Mouse (Mus musculus): ENCODE data around the gene Sipa1l1. TPM values are rescaled to one million over a fixed set of nuclear protein-coding genes. Genes with fewer than 3 reads are reported as not detected.
"Not testable (repeated sequence)": the region's sequence is repeated elsewhere in the genome, so short reads cannot be mapped to it uniquely, and the experiment has no call there.

Gene Sipa1l1
- total RNA-seq, 1 experiment = 31.8 TPM

- Histone ChIP-seq H3K9ac (ENCODE audit: insufficient read depth, low read depth, low read length, poor library complexity, severe bottlenecking) (no peak overlapping the region), H3K36me3 (ENCODE audit: control insufficient read depth, insufficient read depth, low read length, poor library complexity, severe bottlenecking) (no peaks in the 10 kb centered on the region), H3K4me1 (ENCODE audit: control insufficient read depth in 2 of 2, insufficient read depth in 2 of 2, low read length in 2 of 2, poor library complexity in 1 of 2) (no peaks in the 10 kb centered on the region), H3K4me3 (ENCODE audit: insufficient read depth in 1 of 2, low read depth in 1 of 2, low read length in 2 of 2, poor library complexity in 1 of 2, severe bottlenecking in 1 of 2) (no peak overlapping the region), H3K27ac (ENCODE audit: insufficient read depth, low read depth, low read length, poor library complexity, severe bottlenecking) (no peak overlapping the region), H3K9me3 (ENCODE audit: control insufficient read depth, insufficient read depth, low read depth, low read length) (no peaks in the 10 kb centered on the region)
- DNase-seq (ENCODE audit: low read depth, low spot score) = no peak
- in situ Hi-C loops (cut with MboI; ENCODE audit: low sequenced_read_pairs in 2 of 2, unreplicated experiment in 2 of 2) = no loop called here
- TF ChIP-seq ZNF384 (IDR thresholded peaks at IDR 0.05; ENCODE audit: low read depth, low read length) = no peak
- TF ChIP-seq HCFC1 (IDR thresholded peaks at IDR 0.05; ENCODE audit: borderline replicate concordance, insufficient read depth, low read length) = no peak
- no peak for TF ChIP-seq MAFK (IDR thresholded peaks at IDR 0.05; ENCODE audit: insufficient read depth, low read depth, low read length)
- no peak for TF ChIP-seq ZC3H11A (IDR thresholded peaks at IDR 0.05; ENCODE audit: borderline replicate concordance, low read depth, low read length)
Measured at GRCm38 (mm10) chr12:82171591-82171990, 2.5 kb downstream of the Sipa1l1 start.

- H3K4me3 ChIP-seq (ENCODE audit: insufficient read depth in 1 of 2, low read depth in 1 of 2, low read length in 2 of 2, poor library complexity in 1 of 2, severe bottlenecking in 1 of 2) = no peak overlapping the region
- H3K9ac ChIP-seq (ENCODE audit: insufficient read depth, low read depth, low read length, poor library complexity, severe bottlenecking) = no peak overlapping the region
- H3K9me3 ChIP-seq (ENCODE audit: control insufficient read depth, insufficient read depth, low read depth, low read length) = no peaks in the 10 kb centered on the region
- H3K36me3 ChIP-seq (ENCODE audit: control insufficient read depth, insufficient read depth, low read length, poor library complexity, severe bottlenecking) = no peaks in the 10 kb centered on the region
- no peak for DNase-seq (ENCODE audit: low read depth, low spot score)
- H3K4me1 ChIP-seq (ENCODE audit: control insufficient read depth in 2 of 2, insufficient read depth in 2 of 2, low read length in 2 of 2, poor library complexity in 1 of 2) = no peaks in the 10 kb centered on the region
- in situ Hi-C loops (cut with MboI; ENCODE audit: low sequenced_read_pairs in 2 of 2, unreplicated experiment in 2 of 2) = no loop called here
- no peak for TF ChIP-seq CHD2 (IDR thresholded peaks at IDR 0.05; ENCODE audit: low read depth, low read length)
- TF ChIP-seq HCFC1 (IDR thresholded peaks at IDR 0.05; ENCODE audit: borderline replicate concordance, insufficient read depth, low read length) = no peak
- TF ChIP-seq MAFK (IDR thresholded peaks at IDR 0.05; ENCODE audit: insufficient read depth, low read depth, low read length) = no peak
- no peak for TF ChIP-seq ZC3H11A (IDR thresholded peaks at IDR 0.05; ENCODE audit: borderline replicate concordance, low read depth, low read length)
- no peak for TF ChIP-seq ZNF384 (IDR thresholded peaks at IDR 0.05; ENCODE audit: low read depth, low read length)
- no peak overlapping the region for H3K27ac ChIP-seq (ENCODE audit: insufficient read depth, low read depth, low read length, poor library complexity, severe bottlenecking)
Measured at GRCm38 (mm10) chr12:82173623-82174022, 4.5 kb downstream of the Sipa1l1 start.

GRCm38 (mm10) chr12:82175709-82176108, 6.6 kb downstream of the Sipa1l1 start:
- Histone ChIP-seq H3K36me3 (ENCODE audit: control insufficient read depth, insufficient read depth, low read length, poor library complexity, severe bottlenecking) (no peaks in the 10 kb centered on the region), H3K4me3 (ENCODE audit: insufficient read depth in 1 of 2, low read depth in 1 of 2, low read length in 2 of 2, poor library complexity in 1 of 2, severe bottlenecking in 1 of 2) (no peak overlapping the region), H3K9me3 (ENCODE audit: control insufficient read depth, insufficient read depth, low read depth, low read length) (no peaks in the 10 kb centered on the region), H3K4me1 (ENCODE audit: control insufficient read depth in 2 of 2, insufficient read depth in 2 of 2, low read length in 2 of 2, poor library complexity in 1 of 2) (no peaks in the 10 kb centered on the region), H3K27ac (ENCODE audit: insufficient read depth, low read depth, low read length, poor library complexity, severe bottlenecking) (no peak overlapping the region), H3K9ac (ENCODE audit: insufficient read depth, low read depth, low read length, poor library complexity, severe bottlenecking) (no peak overlapping the region)
- no peak for DNase-seq (ENCODE audit: low read depth, low spot score)
- TF ChIP-seq CHD2 (IDR thresholded peaks at IDR 0.05; ENCODE audit: low read depth, low read length) (no peak), HCFC1 (IDR thresholded peaks at IDR 0.05; ENCODE audit: borderline replicate concordance, insufficient read depth, low read length) (no peak), ZC3H11A (IDR thresholded peaks at IDR 0.05; ENCODE audit: borderline replicate concordance, low read depth, low read length) (no peak), ZNF384 (IDR thresholded peaks at IDR 0.05; ENCODE audit: low read depth, low read length) (no peak), MAFK (IDR thresholded peaks at IDR 0.05; ENCODE audit: insufficient read depth, low read depth, low read length) (no peak)
- in situ Hi-C loops (cut with MboI; ENCODE audit: low sequenced_read_pairs in 2 of 2, unreplicated experiment in 2 of 2) = no loop called here

GRCm38 (mm10) chr12:82178636-82179035, 9.5 kb downstream of the Sipa1l1 start:
- no peak overlapping the region for H3K27ac ChIP-seq (ENCODE audit: insufficient read depth, low read depth, low read length, poor library complexity, severe bottlenecking)
- no peaks in the 10 kb centered on the region for H3K9me3 ChIP-seq (ENCODE audit: control insufficient read depth, insufficient read depth, low read depth, low read length)
- H3K4me1 ChIP-seq (ENCODE audit: control insufficient read depth in 2 of 2, insufficient read depth in 2 of 2, low read length in 2 of 2, poor library complexity in 1 of 2) = no peaks in the 10 kb centered on the region
- H3K9ac ChIP-seq (ENCODE audit: insufficient read depth, low read depth, low read length, poor library complexity, severe bottlenecking) = no peak overlapping the region
- peaks cover 4% of the 10 kb centered on the region; the same call in 1 of the 2 replicates for H3K36me3 ChIP-seq (ENCODE audit: control insufficient read depth, insufficient read depth, low read length, poor library complexity, severe bottlenecking)
- in situ Hi-C loops (cut with MboI; ENCODE audit: low sequenced_read_pairs in 2 of 2, unreplicated experiment in 2 of 2) = no loop called here
- DNase-seq (ENCODE audit: low read depth, low spot score) = no peak
- H3K4me3 ChIP-seq (ENCODE audit: insufficient read depth in 1 of 2, low read depth in 1 of 2, low read length in 2 of 2, poor library complexity in 1 of 2, severe bottlenecking in 1 of 2) = no peak overlapping the region
- TF ChIP-seq HCFC1 (IDR thresholded peaks at IDR 0.05; ENCODE audit: borderline replicate concordance, insufficient read depth, low read length) (no peak), MAFK (IDR thresholded peaks at IDR 0.05; ENCODE audit: insufficient read depth, low read depth, low read length) (no peak), ZC3H11A (IDR thresholded peaks at IDR 0.05; ENCODE audit: borderline replicate concordance, low read depth, low read length) (no peak), CHD2 (IDR thresholded peaks at IDR 0.05; ENCODE audit: low read depth, low read length) (no peak), ZNF384 (IDR thresholded peaks at IDR 0.05; ENCODE audit: low read depth, low read length) (no peak)

GRCm38 (mm10) chr12:82179626-82180025, 10.5 kb downstream of the Sipa1l1 start:
- no peak overlapping the region for H3K9ac ChIP-seq (ENCODE audit: insufficient read depth, low read depth, low read length, poor library complexity, severe bottlenecking)
- peaks cover 4% of the 10 kb centered on the region; the same call in 1 of the 2 replicates for H3K36me3 ChIP-seq (ENCODE audit: control insufficient read depth, insufficient read depth, low read length, poor library complexity, severe bottlenecking)
- in situ Hi-C loops (cut with MboI; ENCODE audit: low sequenced_read_pairs in 2 of 2, unreplicated experiment in 2 of 2) = no loop called here
- no peaks in the 10 kb centered on the region for H3K9me3 ChIP-seq (ENCODE audit: control insufficient read depth, insufficient read depth, low read depth, low read length)
- H3K27ac ChIP-seq (ENCODE audit: insufficient read depth, low read depth, low read length, poor library complexity, severe bottlenecking) = no peak overlapping the region
- TF ChIP-seq MAFK (IDR thresholded peaks at IDR 0.05; ENCODE audit: insufficient read depth, low read depth, low read length) (no peak), ZC3H11A (IDR thresholded peaks at IDR 0.05; ENCODE audit: borderline replicate concordance, low read depth, low read length) (no peak), HCFC1 (IDR thresholded peaks at IDR 0.05; ENCODE audit: borderline replicate concordance, insufficient read depth, low read length) (no peak), ZNF384 (IDR thresholded peaks at IDR 0.05; ENCODE audit: low read depth, low read length) (no peak), CHD2 (IDR thresholded peaks at IDR 0.05; ENCODE audit: low read depth, low read length) (no peak)
- DNase-seq (ENCODE audit: low read depth, low spot score) = no peak
- no peak overlapping the region for H3K4me3 ChIP-seq (ENCODE audit: insufficient read depth in 1 of 2, low read depth in 1 of 2, low read length in 2 of 2, poor library complexity in 1 of 2, severe bottlenecking in 1 of 2)
- H3K4me1 ChIP-seq (ENCODE audit: control insufficient read depth in 2 of 2, insufficient read depth in 2 of 2, low read length in 2 of 2, poor library complexity in 1 of 2) = no peaks in the 10 kb centered on the region

GRCm38 (mm10) chr12:82186156-82186555, 17.0 kb downstream of the Sipa1l1 start:
- peaks cover 3 to 22% of the 10 kb centered on the region in 2 experiments; a peak in 3 of 4 replicates for H3K4me1 ChIP-seq (ENCODE audit: control insufficient read depth in 2 of 2, insufficient read depth in 2 of 2, low read length in 2 of 2, poor library complexity in 1 of 2)
- in situ Hi-C loops (cut with MboI; ENCODE audit: low sequenced_read_pairs in 2 of 2, unreplicated experiment in 2 of 2); H3K36me3 ChIP-seq (ENCODE audit: control insufficient read depth, insufficient read depth, low read length, poor library complexity, severe bottlenecking); H3K27ac ChIP-seq (ENCODE audit: insufficient read depth, low read depth, low read length, poor library complexity, severe bottlenecking); H3K4me3 ChIP-seq (ENCODE audit: insufficient read depth in 1 of 2, low read depth in 1 of 2, low read length in 2 of 2, poor library complexity in 1 of 2, severe bottlenecking in 1 of 2); H3K9me3 ChIP-seq (ENCODE audit: control insufficient read depth, insufficient read depth, low read depth, low read length); H3K9ac ChIP-seq (ENCODE audit: insufficient read depth, low read depth, low read length, poor library complexity, severe bottlenecking); DNase-seq (ENCODE audit: low read depth, low spot score): not testable (repeated sequence)

All from ES-E14 (cell line).